Mouse (Mus musculus) CH12.LX (cell line): ENCODE results near the gene Ncf4. TPM values are rescaled to one million over a fixed set of nuclear protein-coding genes. Genes with fewer than 3 reads are reported as not detected.
A peak's percentile ranks its signal among the peaks of the same experiment; 100 is the strongest.

Experiments
- DNase-seq: peaks from one replicate; pipeline ENCODE4 v3.0.0-alpha.2; 2013; ENCODE audit errors: extremely low read depth
- H3K27ac ChIP-seq: 2 replicates; pipeline ENCODE4 v1.5.1; 2012; ENCODE audit warnings: low read depth, mild to moderate bottlenecking, control low read depth, moderate library complexity; ENCODE audit not compliant: insufficient read depth
- H3K27me3 ChIP-seq: replicated peaks from 2 replicates; pipeline ENCODE3; 2012; ENCODE audit warnings: inconsistent platforms
- H3K36me3 ChIP-seq, 2 experiments: replicated peaks in 1 of 2; 2 replicates each; pipeline versions ENCODE3 to v1.6.1; 2012; ENCODE audit warnings: inconsistent platforms in 1 of 2, low read length in 1 of 2, mild to moderate bottlenecking in 1 of 2, mixed read lengths in 1 of 2, moderate library complexity in 1 of 2; ENCODE audit not compliant: control insufficient read depth in 1 of 2, insufficient read depth in 1 of 2
- H3K4me1 ChIP-seq, 2 experiments: 2 replicates each; pipeline ENCODE4 v1.6.1; 2012; ENCODE audit warnings: inconsistent platforms in 1 of 2, moderate library complexity in 1 of 2; ENCODE audit not compliant: insufficient read depth in 2 of 2, control insufficient read depth in 1 of 2
- H3K4me2 ChIP-seq: 2 replicates; pipeline ENCODE4 v1.6.1; 2012; ENCODE audit warnings: low read depth, mild to moderate bottlenecking, control low read depth; ENCODE audit not compliant: poor library complexity, insufficient read depth, severe bottlenecking
- H3K4me3 ChIP-seq, 3 experiments: fragments of 150-350 bp in 1 of 3; sonication (generic) in 1 of 3; replicated peaks in 1 of 3; 2 replicates each; pipeline versions ENCODE3 to v1.5.1; 2011 to 2012; ENCODE audit warnings: low read depth in 2 of 3, low read length in 2 of 3, mild to moderate bottlenecking in 2 of 3, moderate library complexity in 2 of 3, control low read depth in 1 of 3, improper control_type of control experiment in 1 of 3, inconsistent platforms in 1 of 3, mixed read lengths in 1 of 3; ENCODE audit not compliant: poor library complexity in 1 of 3
- H3K79me2 ChIP-seq: replicated peaks from 2 replicates; pipeline ENCODE4 v1.6.1; 2012; ENCODE audit warnings: mild to moderate bottlenecking, moderate library complexity; ENCODE audit not compliant: control insufficient read depth, poor library complexity, insufficient read depth, severe bottlenecking; ENCODE audit errors: extremely low read depth
- H3K9ac ChIP-seq: 2 replicates; pipeline ENCODE4 v1.6.1; 2012; ENCODE audit warnings: low read depth, mild to moderate bottlenecking, control low read depth, moderate library complexity; ENCODE audit not compliant: insufficient read depth
- H3K9me3 ChIP-seq: replicated peaks from 2 replicates; pipeline ENCODE3; 2012; ENCODE audit warnings: low read length, inconsistent platforms, mixed read lengths
- ELF1 ChIP-seq: IDR thresholded peaks from 2 replicates; pipeline ENCODE4 v1.6.1; 2014; ENCODE audit warnings: low read depth, mild to moderate bottlenecking, inconsistent platforms, low read length, improper control_type of control experiment
- HCFC1 ChIP-seq: IDR thresholded peaks from 2 replicates; pipeline ENCODE4 v1.6.1; 2012; ENCODE audit warnings: low read depth, mild to moderate bottlenecking, inconsistent platforms, low read length, improper control_type of control experiment
- JUND ChIP-seq: conservative IDR thresholded peaks from 2 replicates; pipeline ENCODE4 v1.6.1; 2011; ENCODE audit warnings: low read depth, low read length, improper control_type of control experiment
- KAT2A ChIP-seq: IDR thresholded peaks from 2 replicates; pipeline ENCODE4 v1.6.1; 2012; ENCODE audit warnings: low read length, improper control_type of control experiment, inconsistent platforms; ENCODE audit not compliant: insufficient replicate concordance
- MAX ChIP-seq: IDR thresholded peaks from 2 replicates; pipeline ENCODE4 v1.6.1; 2011; ENCODE audit warnings: low read length, improper control_type of control experiment
- MAZ ChIP-seq: IDR thresholded peaks from 2 replicates; pipeline ENCODE4 v1.6.1; 2012; ENCODE audit warnings: low read depth, mild to moderate bottlenecking, inconsistent platforms, low read length, improper control_type of control experiment, moderate library complexity
- MEF2A ChIP-seq: IDR thresholded peaks from 2 replicates; pipeline ENCODE4 v1.6.1; 2014; ENCODE audit warnings: low read depth, mild to moderate bottlenecking, inconsistent platforms, low read length, improper control_type of control experiment, borderline replicate concordance
- MXI1 ChIP-seq: IDR thresholded peaks from 2 replicates; pipeline ENCODE4 v1.6.1; 2011; ENCODE audit warnings: mild to moderate bottlenecking, low read depth, low read length, improper control_type of control experiment
- MYC ChIP-seq: IDR thresholded peaks from 2 replicates; pipeline ENCODE4 v1.6.1; 2011; ENCODE audit warnings: low read depth, mild to moderate bottlenecking, improper control_type of control experiment, low read length
- POLR2A ChIP-seq: IDR thresholded peaks from 2 replicates; pipeline ENCODE4 v1.6.1; 2011; ENCODE audit warnings: low read depth, mild to moderate bottlenecking, improper control_type of control experiment, low read length
- SMC3 ChIP-seq: IDR thresholded peaks from 2 replicates; pipeline ENCODE4 v1.6.1; 2011; ENCODE audit warnings: low read depth, low read length, improper control_type of control experiment
- USF1 ChIP-seq: IDR thresholded peaks from 2 replicates; pipeline ENCODE4 v1.6.1; 2014; ENCODE audit warnings: low read depth, mild to moderate bottlenecking, inconsistent platforms, low read length, improper control_type of control experiment
- USF2 ChIP-seq: conservative IDR thresholded peaks from 2 replicates; pipeline ENCODE4 v1.6.1; 2011; ENCODE audit warnings: low read depth, low read length, improper control_type of control experiment
- ZC3H11A ChIP-seq: IDR thresholded peaks from 2 replicates; pipeline ENCODE4 v1.6.1; 2012; ENCODE audit warnings: low read depth, mild to moderate bottlenecking, inconsistent platforms, low read length, improper control_type of control experiment
- ZKSCAN1 ChIP-seq: IDR thresholded peaks from 2 replicates; pipeline ENCODE4 v1.6.1; 2012; ENCODE audit warnings: low read depth, inconsistent platforms, low read length, improper control_type of control experiment, borderline replicate concordance
- ZMIZ1 ChIP-seq: IDR thresholded peaks from 2 replicates; pipeline ENCODE4 v1.6.1; 2012; ENCODE audit warnings: low read depth, mild to moderate bottlenecking, inconsistent platforms, low read length, improper control_type of control experiment
- dilution Hi-C: fragments of 300-500 bp; cut with MboI; formaldehyde crosslinking; loops from 2 replicates; pipeline ENCODE4 v1.14.3; 2020; ENCODE audit warnings: low sequenced_read_pairs; ENCODE audit not compliant: extremely low pct_unique_long_range_greater_than_20kb, extremely low pct_ligation_motif_present
- in situ Hi-C: fragments of 300-500 bp; cut with MboI; formaldehyde crosslinking; loops from 3 replicates; pipeline ENCODE4 v1.14.3; 2019; ENCODE audit warnings: low sequenced_read_pairs, low pct_ligation_motif_present, low pct_unique_long_range_greater_than_20kb, mixed read lengths
- polyA plus RNA-seq: library from polyadenylated mRNA; unstranded; fragments of >175 nt; gene quantifications from 2 replicates; pipeline ENCODE4 v1.2.1, GENCODE M21; 2012; ENCODE audit warnings: low read depth; ENCODE audit not compliant: insufficient read length
- total RNA-seq, 2 experiments: library from RNA; depleted of rRNA; stranded (reverse); fragments of 300-350 nt in 1 of 2; fragments of >200 nt in 1 of 2; gene quantifications; 2 replicates each; pipeline ENCODE4 v1.2.3; 2012 to 2014

Gene Ncf4
- total and polyA plus RNA-seq, 3 experiments, result 145 to 339 (median 177) TPM

DNA sequence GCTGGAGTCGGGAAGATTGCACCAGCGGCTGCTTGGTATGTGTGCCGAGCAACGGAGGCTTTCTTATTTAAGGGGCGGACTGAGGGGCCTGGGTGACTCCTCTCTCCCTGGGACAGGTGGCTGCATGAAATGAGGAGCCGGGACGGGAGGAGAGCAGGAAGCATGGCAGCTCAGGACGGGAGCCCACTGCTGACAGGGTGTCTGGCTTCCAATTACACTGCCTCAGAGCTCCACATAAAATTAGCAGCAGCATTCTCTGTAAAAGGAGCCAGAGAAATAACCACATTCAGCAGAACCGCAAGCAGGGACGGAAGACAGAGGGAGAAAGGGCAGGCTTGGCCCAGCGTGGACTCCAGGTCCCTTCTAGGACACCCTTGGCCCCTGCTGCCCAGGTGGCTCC is 3.3 kb upstream of the Ncf4 start:
- H3K4me3 ChIP-seq, result peak overlapping the region in 2 of 3 experiments; percentile 28 to 56
- H3K27ac ChIP-seq, result peak overlapping the region; percentile 58
- H3K9me3 ChIP-seq, result no peaks in the 10 kb centered on the region
- in situ Hi-C loops (loop anchor here (10.0 kb wide), 1 partner anchor 267 kb away; the partner anchor contains the start of gene Eif3d), dilution Hi-C loops (no loop called here)
- H3K27me3 ChIP-seq, result no peaks in the 10 kb centered on the region
- H3K4me1 ChIP-seq, result peaks cover 36 to 53% of the 10 kb centered on the region in 2 experiments
- TF ChIP-seq MXI1 (no peak), POLR2A (0 out of 2 replicates have a peak, but pooled peaks have one; percentile 3)
- H3K36me3 ChIP-seq, result no peaks in the 10 kb centered on the region
- no peaks in the 10 kb centered on the region for H3K79me2 ChIP-seq
- DNase-seq, result no peak
- no peak overlapping the region; the same call in 1 of the 2 replicates for H3K9ac ChIP-seq
- H3K4me2 ChIP-seq, result no peak overlapping the region

DNA sequence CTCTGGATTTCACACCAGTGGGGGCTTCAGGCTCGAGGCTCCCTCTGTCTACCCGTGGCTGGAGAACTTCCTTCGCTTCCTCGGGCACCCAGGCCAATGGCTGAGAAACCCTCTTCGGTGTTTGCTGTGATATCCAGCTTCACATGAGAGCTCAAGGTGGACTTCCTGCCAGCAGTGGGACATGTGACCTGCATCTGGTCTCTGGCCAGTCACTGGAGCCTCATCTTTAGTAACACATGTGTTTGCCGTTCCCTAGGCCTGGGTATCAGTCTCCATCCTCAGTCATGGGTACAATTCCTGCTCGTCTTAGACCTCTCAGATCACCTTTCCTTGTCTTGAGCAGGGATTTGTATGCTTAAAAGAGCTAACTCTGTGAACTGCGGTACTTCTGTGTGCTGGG is 1.5 kb upstream of the Ncf4 start:
- H3K4me3 ChIP-seq, result no peak overlapping the region
- H3K27ac ChIP-seq, result peak overlapping the region; percentile 98
- H3K36me3 ChIP-seq, result no peaks in the 10 kb centered on the region
- H3K4me2 ChIP-seq, result no peak overlapping the region
- dilution Hi-C loops (no loop called here), in situ Hi-C loops (loop anchor here (10.0 kb wide), 1 partner anchor 268 kb away; the partner anchor contains the start of gene Eif3d)
- peak overlapping the region; percentile 44 for H3K9ac ChIP-seq
- no peaks in the 10 kb centered on the region for H3K9me3 ChIP-seq
- TF ChIP-seq SMC3 (no peak), MAX (peak; percentile 77), HCFC1 (no peak), USF2 (peak; percentile 53), ZMIZ1 (no peak), MAZ (no peak), MEF2A (no peak), MYC (peak; percentile 62; the same call in 1 of the 2 replicates), ELF1 (peak; percentile 11; the same call in 1 of the 2 replicates), JUND (no peak), USF1 (peak; percentile 68), ZKSCAN1 (no peak), KAT2A (no peak), ZC3H11A (no peak)
- TF ChIP-seq, all 38 proteins: peak for 5
- DNase-seq, result no peak
- Histone ChIP-seq H3K4me1 (peaks cover 38 to 56% of the 10 kb centered on the region in 2 experiments), H3K79me2 (peaks cover 11% of the 10 kb centered on the region; the same call in 1 of the 2 replicates), H3K27me3 (no peaks in the 10 kb centered on the region)
